Mouse (Mus musculus) neural tube, embryonic 11.5 days (tissue): ENCODE measurements around the gene Hectd4. TPM values are rescaled to one million over a fixed set of nuclear protein-coding genes. Genes with fewer than 3 reads are reported as not detected.
"Not testable (repeated sequence)": the region's sequence is repeated elsewhere in the genome, so short reads cannot be mapped to it uniquely, and the experiment has no call there.

Source experiments
- ATAC-seq: fragments of 200-750 bp; cut with Nextera tagmentation; 2 replicates; pipeline ENCODE4 v1.8.0; 2017; ENCODE audit warnings: moderate number of reproducible peaks, mild to moderate bottlenecking, moderate TSS enrichment, moderate library complexity; ENCODE audit not compliant: insufficient read depth, low FRiP score, low TSS enrichment
- DNase-seq: peaks from one replicate; pipeline ENCODE4 v3.0.0-alpha.2; 2015; ENCODE audit warnings: low spot score
- H3K27ac ChIP-seq: fragments of 300-500 bp; sonication (generic); 2 replicates; pipeline ENCODE4 v1.5.1; 2014; ENCODE audit warnings: low read depth, mild to moderate bottlenecking, low read length
- H3K27me3 ChIP-seq: fragments of 300-500 bp; sonication (generic); 2 replicates; pipeline ENCODE4 v1.6.1; 2014; ENCODE audit warnings: mild to moderate bottlenecking, low read length, mixed read lengths; ENCODE audit not compliant: control insufficient read depth, insufficient read depth
- H3K36me3 ChIP-seq: fragments of 300-500 bp; sonication (generic); 2 replicates; pipeline ENCODE4 v1.6.1; 2014; ENCODE audit warnings: mild to moderate bottlenecking, low read length, moderate library complexity, mixed read lengths; ENCODE audit not compliant: control insufficient read depth, insufficient read depth
- H3K4me1 ChIP-seq: fragments of 300-500 bp; sonication (generic); 2 replicates; pipeline ENCODE4 v1.6.1; 2014; ENCODE audit warnings: low read length, mixed read lengths; ENCODE audit not compliant: control insufficient read depth, insufficient read depth
- H3K4me2 ChIP-seq: fragments of 300-500 bp; sonication (generic); 2 replicates; pipeline ENCODE4 v1.6.1; 2014; ENCODE audit warnings: low read depth, mild to moderate bottlenecking, moderate library complexity
- H3K4me3 ChIP-seq: fragments of 300-500 bp; sonication (generic); 2 replicates; pipeline ENCODE4 v1.5.1; 2014; ENCODE audit warnings: low read depth, low read length
- H3K9ac ChIP-seq: fragments of 300-500 bp; sonication (generic); 2 replicates; pipeline ENCODE4 v1.6.1; 2014; ENCODE audit warnings: mild to moderate bottlenecking, low read length
- H3K9me3 ChIP-seq: fragments of 300-500 bp; sonication (generic); 2 replicates; pipeline ENCODE4 v1.6.1; 2016; ENCODE audit warnings: low read length; ENCODE audit not compliant: control insufficient read depth
- WGBS: fragments of 180-500 bp; shearing (Covaris S2); extraction: QIAGEN DNeasy Blood & Tissue Kit; methylation state at CpG from one replicate; pipeline ENCODE4 v1.1.7; 2014; 5-methylcytosine and 5-hydroxymethylcytosine counted together
- polyA plus RNA-seq: library from polyadenylated mRNA; unstranded; fragments of >200 nt; fragmentation: Nextera tagmentation; extraction: Ambion mirVana; gene quantifications from 2 replicates; pipeline ENCODE4 v1.2.1, GENCODE M21; 2014

The Hectd4 gene
- polyA plus RNA-seq, 1 experiment from 2014 or later, result 11.7 TPM

DNA sequence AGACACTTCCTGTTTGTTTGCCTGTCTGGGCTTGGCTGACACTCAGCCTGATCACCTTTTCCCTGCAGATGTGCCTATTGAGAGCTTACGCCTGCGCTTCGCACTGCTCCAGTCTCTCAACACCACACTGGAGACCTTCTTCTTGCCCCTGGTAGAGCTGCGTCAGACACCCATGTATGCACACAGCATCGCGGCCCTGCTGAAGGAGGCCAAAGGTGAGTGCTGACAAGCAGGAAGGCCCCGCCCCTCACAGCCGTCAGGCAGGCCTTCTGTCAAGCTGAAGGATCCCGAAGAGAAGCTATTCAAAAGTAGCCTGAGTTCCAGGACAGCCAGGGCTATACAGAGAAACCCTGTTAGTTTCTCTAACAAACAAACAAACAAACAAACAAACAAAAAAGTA lies 139.2 kb downstream of the Hectd4 start:
- Histone ChIP-seq H3K4me1 (no peaks in the 10 kb centered on the region), H3K9ac (no peak overlapping the region), H3K4me3 (no peak overlapping the region), H3K9me3 (no peaks in the 10 kb centered on the region), H3K27me3 (no peaks in the 10 kb centered on the region), H3K27ac (no peak overlapping the region), H3K4me2 (no peak overlapping the region), H3K36me3 (peaks cover 35% of the 10 kb centered on the region)
- ATAC-seq (no peak), DNase-seq (no peak)
- 85% methylated on average over 9 of the region's 9 CpGs for WGBS

DNA sequence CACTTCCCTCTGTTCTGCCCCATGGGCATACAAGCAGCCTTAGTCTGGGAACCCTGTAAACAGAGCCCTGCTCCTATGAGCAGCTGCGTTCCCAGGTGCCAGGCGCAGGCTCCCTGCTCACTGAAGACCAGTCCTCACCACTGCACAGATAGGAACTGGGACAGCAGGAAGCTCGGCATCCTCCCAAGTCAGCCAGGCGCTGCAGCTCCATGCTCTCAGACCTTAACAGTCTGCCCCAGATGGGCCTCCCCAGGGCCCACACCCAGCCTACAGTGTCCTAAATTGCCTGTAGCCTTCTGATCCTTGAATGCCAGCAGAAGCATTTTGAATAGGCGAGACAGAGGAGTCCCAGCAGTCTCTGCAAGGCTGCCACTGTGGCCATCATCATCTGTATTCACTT lies 141.7 kb downstream of the Hectd4 start:
- 90% methylated on average over 5 of the region's 5 CpGs for WGBS
- Histone ChIP-seq H3K4me3 (no peak overlapping the region), H3K4me2 (no peak overlapping the region), H3K27me3 (no peaks in the 10 kb centered on the region), H3K9ac (no peak overlapping the region), H3K36me3 (peaks cover 39% of the 10 kb centered on the region), H3K9me3 (no peaks in the 10 kb centered on the region), H3K27ac (no peak overlapping the region), H3K4me1 (no peaks in the 10 kb centered on the region)
- DNase-seq (no peak), ATAC-seq (no peak)

DNA sequence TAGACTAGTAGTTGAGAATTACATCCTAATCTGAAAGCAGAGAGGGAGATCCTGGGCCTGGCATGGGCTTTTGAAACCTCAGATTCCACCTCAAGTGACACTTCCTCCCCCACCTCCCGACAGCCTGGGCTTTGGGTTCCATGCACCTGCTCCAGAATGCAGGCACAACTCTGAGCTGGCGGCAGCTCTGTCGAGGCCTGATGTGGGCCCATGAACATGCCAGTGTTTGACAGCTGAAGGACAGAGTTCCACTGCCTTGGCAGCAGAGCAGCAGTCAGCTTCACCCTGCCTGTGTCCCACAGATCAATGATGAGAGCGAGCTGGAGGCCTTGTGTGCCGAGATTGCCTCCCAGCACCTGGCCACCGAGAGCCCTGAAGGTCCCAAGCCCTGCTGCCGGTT lies 143.4 kb downstream of the Hectd4 start:
- Histone ChIP-seq H3K4me1 (no peaks in the 10 kb centered on the region), H3K4me3 (no peak overlapping the region), H3K4me2 (no peak overlapping the region), H3K9me3 (no peaks in the 10 kb centered on the region), H3K9ac (no peak overlapping the region), H3K27ac (no peak overlapping the region), H3K27me3 (no peaks in the 10 kb centered on the region), H3K36me3 (peaks cover 36% of the 10 kb centered on the region)
- DNase-seq, result no peak
- ATAC-seq, result no peak
- WGBS, result 85% methylated on average over 7 of the region's 7 CpGs

- Histone ChIP-seq H3K4me3 (no peak overlapping the region), H3K36me3 (peaks cover 29% of the 10 kb centered on the region), H3K4me1 (no peaks in the 10 kb centered on the region), H3K9me3 (no peaks in the 10 kb centered on the region), H3K9ac (no peak overlapping the region), H3K4me2 (no peak overlapping the region), H3K27me3 (no peaks in the 10 kb centered on the region), H3K27ac (no peak overlapping the region)
- WGBS, result 87% methylated on average over 16 of the region's 16 CpGs
- DNase-seq, result no peak
- no peak for ATAC-seq
Measured at GRCm38 (mm10) chr5:121366449-121367225, 146.6 kb downstream of the Hectd4 start.

DNA sequence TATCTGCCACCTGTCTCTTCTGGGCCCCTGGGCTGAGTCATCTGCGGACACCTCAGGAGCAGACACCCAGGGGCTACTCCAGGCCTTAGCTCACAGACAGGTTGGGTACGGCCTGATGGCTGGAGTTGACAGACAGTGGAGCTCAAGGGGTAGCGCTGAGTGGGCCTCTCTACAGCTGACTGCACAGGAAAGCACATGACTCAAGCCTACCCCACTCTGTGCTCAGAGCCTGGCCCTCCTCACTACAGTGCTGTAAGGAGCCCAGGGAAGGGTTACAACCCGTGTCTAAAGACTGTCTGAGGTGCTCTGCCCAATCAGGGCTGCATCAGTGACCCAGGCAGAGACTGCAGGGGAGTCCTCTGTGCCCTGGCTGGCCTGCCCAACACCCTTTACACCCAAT lies 147.2 kb downstream of the Hectd4 start:
- no peaks in the 10 kb centered on the region for H3K9me3 ChIP-seq
- WGBS, result 84% methylated on average over 4 of the region's 4 CpGs
- DNase-seq (no peak), ATAC-seq (no peak)
- H3K4me3 ChIP-seq, result no peak overlapping the region
- H3K36me3 ChIP-seq, result peaks cover 26% of the 10 kb centered on the region
- no peaks in the 10 kb centered on the region for H3K4me1 ChIP-seq
- H3K4me2 ChIP-seq, result no peak overlapping the region
- no peak overlapping the region for H3K27ac ChIP-seq
- no peak overlapping the region for H3K9ac ChIP-seq
- H3K27me3 ChIP-seq, result no peaks in the 10 kb centered on the region

DNA sequence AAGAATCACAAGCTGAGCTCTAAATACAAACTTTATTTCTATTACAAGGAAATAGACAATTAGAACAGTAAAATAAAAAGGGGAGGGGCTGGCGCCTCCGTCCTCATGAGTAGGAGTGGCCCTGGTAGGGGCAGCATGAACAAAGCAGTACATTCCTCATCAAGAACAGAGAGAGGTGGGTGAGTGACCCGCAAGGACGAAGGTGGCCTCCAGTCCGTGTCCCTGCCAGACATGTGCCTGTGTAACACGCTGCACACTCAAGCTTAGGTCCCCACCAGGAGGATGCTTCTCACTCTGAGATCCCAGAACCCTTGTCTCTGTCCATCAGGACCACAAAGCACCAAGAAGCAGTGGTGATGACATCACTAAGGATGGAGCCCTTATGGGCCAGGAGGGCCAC lies 151.7 kb downstream of the Hectd4 start:
- no peak for DNase-seq
- Histone ChIP-seq H3K4me3 (no peak overlapping the region), H3K27me3 (no peaks in the 10 kb centered on the region), H3K4me1 (no peaks in the 10 kb centered on the region), H3K9ac (no peak overlapping the region), H3K36me3 (peaks cover 18% of the 10 kb centered on the region), H3K9me3 (no peaks in the 10 kb centered on the region), H3K27ac (no peak overlapping the region), H3K4me2 (no peak overlapping the region)
- 92% methylated on average over 6 of the region's 6 CpGs for WGBS
- ATAC-seq, result no peak

- Histone ChIP-seq H3K9me3 (no peaks in the 10 kb centered on the region), H3K27ac (no peak overlapping the region), H3K4me1 (no peaks in the 10 kb centered on the region), H3K9ac (no peak overlapping the region), H3K4me3 (no peak overlapping the region), H3K27me3 (no peaks in the 10 kb centered on the region), H3K4me2 (no peak overlapping the region), H3K36me3 (peaks cover 18% of the 10 kb centered on the region)
- WGBS, result 82% methylated on average over 3 of the region's 3 CpGs
- ATAC-seq (no peak), DNase-seq (no peak)
Measured at GRCm38 (mm10) chr5:121374790-121375189, 154.8 kb downstream of the Hectd4 start.

DNA sequence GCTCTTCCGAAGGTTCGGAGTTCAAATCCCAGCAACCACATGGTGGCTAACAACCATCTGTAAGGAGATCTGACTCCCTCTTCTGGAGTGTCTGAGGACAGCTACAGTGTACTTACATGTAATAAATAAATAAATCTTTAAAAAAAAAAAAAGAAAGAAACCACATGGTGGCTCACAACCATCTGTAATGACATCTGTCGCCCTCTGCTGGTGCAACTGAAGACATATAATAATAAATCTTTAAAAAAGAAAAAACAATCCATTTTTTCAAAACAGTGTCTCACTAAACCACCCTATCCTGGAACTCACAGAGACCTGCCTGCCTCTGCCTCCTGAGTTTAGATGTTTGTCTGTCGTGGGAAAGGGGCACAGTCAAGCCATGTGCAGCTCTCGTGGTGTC lies 157.0 kb downstream of the Hectd4 start:
- DNase-seq, result not testable (repeated sequence)

DNA sequence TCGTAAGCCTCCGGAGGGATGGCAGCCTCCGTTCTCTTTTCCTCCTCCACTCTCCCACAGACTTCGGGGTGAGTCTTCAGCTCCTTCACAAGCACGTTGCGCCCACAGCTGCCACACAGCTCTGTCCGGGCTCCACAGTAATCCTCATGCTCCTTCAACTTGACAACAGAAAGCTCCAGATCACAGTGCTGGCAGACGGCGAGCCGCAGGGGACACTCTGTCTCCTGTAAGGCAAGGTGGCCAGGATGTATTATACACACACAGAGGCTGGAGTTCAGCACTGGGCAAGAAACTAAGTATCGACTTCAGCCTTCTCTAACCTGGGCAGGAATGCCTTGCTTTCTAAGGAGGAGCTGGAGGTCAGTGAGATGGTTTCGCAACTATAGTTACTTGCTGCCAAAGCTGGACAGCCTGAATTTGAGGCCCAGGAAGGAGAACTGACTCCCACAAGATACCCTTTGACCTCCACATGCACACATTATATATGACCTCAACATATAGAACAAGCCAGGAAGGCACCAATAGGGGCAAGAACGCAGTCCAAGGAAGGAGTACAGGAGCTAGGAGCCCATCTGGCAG lies 158.7 kb downstream of the Hectd4 start:
- no peaks in the 10 kb centered on the region for H3K4me1 ChIP-seq
- no peaks in the 10 kb centered on the region for H3K27me3 ChIP-seq
- DNase-seq (no peak), ATAC-seq (no peak)
- no peak overlapping the region for H3K9ac ChIP-seq
- WGBS, result 92% methylated on average over 13 of the region's 13 CpGs
- no peak overlapping the region for H3K4me2 ChIP-seq
- no peak overlapping the region for H3K4me3 ChIP-seq
- H3K36me3 ChIP-seq, result peaks cover 25% of the 10 kb centered on the region
- no peaks in the 10 kb centered on the region for H3K9me3 ChIP-seq
- H3K27ac ChIP-seq, result no peak overlapping the region

More for the DNA sequence above, 157.0 kb downstream of the Hectd4 start:
- not testable (repeated sequence) for H3K9ac ChIP-seq, H3K4me1 ChIP-seq, H3K9me3 ChIP-seq, ATAC-seq, H3K4me2 ChIP-seq, H3K4me3 ChIP-seq, H3K27me3 ChIP-seq, H3K27ac ChIP-seq
- WGBS, result 79% methylated on average over 5 of the region's 5 CpGs
- H3K36me3 ChIP-seq, result peaks cover 25% of the 10 kb centered on the region
